In the genomic region with DNA sequence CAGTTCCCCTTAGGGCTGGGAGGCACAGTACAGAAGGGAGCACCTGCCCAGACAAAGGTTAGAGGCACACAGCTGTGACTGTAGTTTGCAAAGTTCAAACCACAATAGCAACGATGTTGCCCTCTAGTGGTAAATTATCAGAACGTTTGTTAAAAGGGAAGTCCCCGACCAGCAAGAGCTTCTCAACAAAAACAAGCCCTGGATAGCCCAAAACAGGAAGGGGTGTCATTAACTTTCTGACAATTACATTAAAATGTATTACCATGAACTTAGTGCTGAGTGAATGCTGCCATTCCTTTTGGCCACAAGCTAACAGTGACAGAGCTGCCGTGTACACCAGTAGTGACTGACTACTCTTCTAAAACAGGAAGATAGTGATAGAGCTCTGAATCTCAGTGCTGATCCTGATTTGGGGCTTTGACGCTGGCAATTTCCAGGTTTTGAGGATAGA, we compare ENCODE assay signal across 9 mouse cellular contexts. TPM values are rescaled to one million over a fixed set of nuclear protein-coding genes. Genes with fewer than 3 reads are reported as not detected.
A peak's percentile ranks its signal among the peaks of the same experiment; 100 is the strongest.
DNase-seq lines count a peak whose midpoint lies in the region; ATAC-seq lines count a peak whose summit lies in the region.
"Had no signal": no experiment of that assay in that cellular context is flagged by ENCODE, and none has a peak within 500 bp of the region (broad histone marks: within the 10 kb centered on the region; RNA-seq: fewer than 3 reads in every experiment).

No protein-coding gene starts in this region.

- no peak overlapping the region for H3K9ac ChIP-seq in hindbrain, embryonic 15.5 days
- H3K9ac ChIP-seq: limb, embryonic 15.5 days had no signal

- H3K27me3 ChIP-seq in forebrain, embryonic 10.5 days (ENCODE audit: poor library complexity, severe bottlenecking), result no peaks in the 10 kb centered on the region
- H3K27me3 ChIP-seq in hindbrain, embryonic 15.5 days, result no peaks in the 10 kb centered on the region
- H3K27me3 ChIP-seq: limb, embryonic 15.5 days had no signal

- no peak overlapping the region for H3K27ac ChIP-seq in forebrain, embryonic 10.5 days
- peak overlapping the region; percentile 25; the same call in 1 of the 2 replicates for H3K27ac ChIP-seq in hindbrain, embryonic 15.5 days (replicated peaks)
- H3K27ac ChIP-seq: limb, embryonic 15.5 days had no signal

- H3K4me2 ChIP-seq in hindbrain, embryonic 15.5 days, result peak overlapping the region; percentile 29
- H3K4me2 ChIP-seq: limb, embryonic 15.5 days had no signal

- H3K9me3 ChIP-seq in forebrain, embryonic 10.5 days, result no peaks in the 10 kb centered on the region
- no peaks in the 10 kb centered on the region for H3K9me3 ChIP-seq in hindbrain, embryonic 15.5 days
- H3K9me3 ChIP-seq: limb, embryonic 15.5 days had no signal

- 17% methylated on average over 5 of the region's 5 CpGs for WGBS in forebrain, embryonic 10.5 days
- WGBS in hindbrain, embryonic 15.5 days, result 15% methylated on average over 5 of the region's 5 CpGs

- peak; percentile 73 for ATAC-seq in hindbrain, embryonic 15.5 days (ENCODE audit: low FRiP score, low read depth)

- intact Hi-C loops in left cerebral cortex, postnatal 4 days (cut with DNase I), result loop anchor here (10.0 kb wide), 1 partner anchor 441 kb away; no protein-coding TSS in a partner anchor

- H3K36me3 ChIP-seq in forebrain, embryonic 10.5 days (replicated peaks), result no peaks in the 10 kb centered on the region
- no peaks in the 10 kb centered on the region for H3K36me3 ChIP-seq in hindbrain, embryonic 15.5 days
- H3K36me3 ChIP-seq: limb, embryonic 15.5 days had no signal

- H3K4me3 ChIP-seq in forebrain, embryonic 10.5 days, result no peak overlapping the region
- no peak overlapping the region for H3K4me3 ChIP-seq in hindbrain, embryonic 15.5 days
- H3K4me3 ChIP-seq: limb, embryonic 15.5 days had no signal

- peak; percentile 38 to 67 for DNase-seq in layer of hippocampus, adult 18-20 months (ENCODE audit: low spot score in 2 of 2)
- no peak for DNase-seq in layer of hippocampus, postnatal 36 days
- peak; percentile 21 for DNase-seq in adrenal gland, postnatal 14 days
- peak; percentile 17 for DNase-seq in forebrain, embryonic 10.5 days (ENCODE audit: extremely low spot score, low spot score)
- peak; percentile 10 for DNase-seq in left cerebral cortex, postnatal 4 days
- DNase-seq in naive thymus-derived CD4-positive, alpha-beta T cell, adult 2 months (ENCODE audit: low read depth), result peak; percentile 92
- DNase-seq in thymus, postnatal 4 days, result peak; percentile 51

- H3K4me1 ChIP-seq in forebrain, embryonic 10.5 days, result no peaks in the 10 kb centered on the region
- no peaks in the 10 kb centered on the region; the same call in 1 of the 2 replicates for H3K4me1 ChIP-seq in hindbrain, embryonic 15.5 days (replicated peaks)

RNA-seq across cellular contexts. Expression of gene Lrrc6, which starts 24.7 kb away (rescaled TPM):
- 1 to 10 TPM; 4.0 to 4.2 TPM for total RNA-seq in layer of hippocampus, adult 18-20 months (2021)
- 1 to 10 TPM; 2.3 to 2.6 TPM for total RNA-seq in layer of hippocampus, postnatal 36 days (2021)
- total RNA-seq in adrenal gland, postnatal 14 days (2021), result 0.26 and 0.41 TPM in 2 replicates
- 0.17 and 0.23 TPM in 2 replicates for polyA plus RNA-seq in forebrain, embryonic 10.5 days (2016; fragmentation: Nextera tagmentation; extraction: Ambion mirVana)
- polyA plus RNA-seq in hindbrain, embryonic 15.5 days (2015; fragmentation: Nextera tagmentation; extraction: Ambion mirVana), result 1.5 and 1.6 TPM in 2 replicates
- total RNA-seq in left cerebral cortex, postnatal 4 days (2021), result 1 to 10 TPM; 1.1 to 1.2 TPM
- polyA plus RNA-seq: limb, embryonic 15.5 days had no signal

Comparison
In these comparisons a context has a peak if more than half of its experiments do, and no peak if none do; other contexts are left out.
1. DNase-seq: peak in layer of hippocampus, adult 18-20 months (2 of 2), adrenal gland, postnatal 14 days (single experiment), forebrain, embryonic 10.5 days (single experiment), left cerebral cortex, postnatal 4 days (single experiment), naive thymus-derived CD4-positive, alpha-beta T cell, adult 2 months (single experiment) and thymus, postnatal 4 days (single experiment); none in layer of hippocampus, postnatal 36 days (0 of 2).